Mouse (Mus musculus) G1E (cell line): ENCODE data around the gene Tmem229b.

Source experiments
- CTCF ChIP-seq: IDR thresholded peaks from 2 replicates; pipeline ENCODE4 v1.5.1; 2012; ENCODE audit warnings: low read depth, low read length, inconsistent platforms, mixed read lengths
- GATA1 ChIP-seq: IDR thresholded peaks from 2 replicates; pipeline ENCODE4 v1.6.1; 2012; ENCODE audit warnings: borderline replicate concordance, low read length, inconsistent platforms, mixed read lengths
- GATA2 ChIP-seq: IDR thresholded peaks from 2 replicates; pipeline ENCODE4 v1.6.1; 2012; ENCODE audit warnings: low read depth, low read length, inconsistent platforms, borderline replicate concordance
- TAL1 ChIP-seq: conservative IDR thresholded peaks from 2 replicates; pipeline ENCODE4 v1.6.1; 2012; ENCODE audit warnings: low read depth, low read length, inconsistent platforms, mixed read lengths

DNA sequence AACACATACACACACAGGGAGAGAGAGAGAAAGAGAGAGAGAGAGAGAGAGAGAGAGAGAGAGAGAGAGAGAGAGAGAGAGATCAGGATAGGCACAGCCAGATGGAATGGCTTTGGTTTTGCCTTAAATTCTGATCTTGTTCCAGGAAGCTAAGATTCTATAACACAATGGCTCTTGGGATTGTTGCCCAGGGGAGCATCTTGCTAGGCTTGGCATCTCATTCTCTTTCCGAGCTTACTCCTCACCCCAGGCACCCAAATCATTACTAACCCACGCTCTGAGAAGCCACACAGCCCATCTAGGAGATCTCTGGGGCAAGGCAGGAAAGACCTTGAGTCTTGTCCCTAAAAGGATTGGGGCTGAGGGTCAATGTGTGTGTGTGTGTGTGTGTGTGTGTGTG, 33.6 kb downstream of the Tmem229b start:
- TF ChIP-seq CTCF (no peak), GATA1 (no peak), GATA2 (no peak), TAL1 (no peak)
